Mouse (Mus musculus) MEL (cell line): Measurements from ENCODE around the gene Atg9b. TPM values are rescaled to one million over a fixed set of nuclear protein-coding genes. Genes with fewer than 3 reads are reported as not detected.

Source experiments
- DNase-seq: peaks from one replicate; pipeline ENCODE4 v3.0.0; 2011; ENCODE audit warnings: low read depth, low spot score
- H3K27ac ChIP-seq: 2 replicates; pipeline ENCODE4 v1.5.1; 2012; ENCODE audit warnings: low read depth, mild to moderate bottlenecking, control low read depth, low read length, moderate library complexity; ENCODE audit not compliant: control insufficient read depth
- H3K27me3 ChIP-seq, 2 experiments: fragments of 150-350 bp in 1 of 2; sonication (generic) in 1 of 2; 2 replicates each; pipeline ENCODE4 v1.6.1; 2012; ENCODE audit warnings: low read length in 2 of 2, mild to moderate bottlenecking in 2 of 2, improper control_type of control experiment in 1 of 2, moderate library complexity in 1 of 2; ENCODE audit not compliant: insufficient read depth in 2 of 2, control insufficient read depth in 1 of 2
- H3K36me3 ChIP-seq, 2 experiments: 2 replicates each; pipeline ENCODE4 v1.6.1; 2012 to 2014; ENCODE audit warnings: low read length in 2 of 2, improper control_type of control experiment in 1 of 2, inconsistent platforms in 1 of 2, mild to moderate bottlenecking in 1 of 2; ENCODE audit not compliant: insufficient read depth in 2 of 2, control insufficient read depth in 1 of 2
- H3K4me1 ChIP-seq, 2 experiments: fragments of 150-350 bp in 1 of 2; sonication (generic) in 1 of 2; 2 replicates each; pipeline ENCODE4 v1.6.1; 2012; ENCODE audit warnings: low read length in 2 of 2, improper control_type of control experiment in 1 of 2, mild to moderate bottlenecking in 1 of 2; ENCODE audit not compliant: insufficient read depth in 2 of 2, control insufficient read depth in 1 of 2
- H3K4me3 ChIP-seq, 2 experiments: fragments of 150-350 bp in 1 of 2; sonication (generic) in 1 of 2; 2 replicates each; pipeline ENCODE4 v1.5.1; 2012; ENCODE audit warnings: low read depth in 2 of 2, low read length in 2 of 2, mild to moderate bottlenecking in 2 of 2, moderate library complexity in 2 of 2, control low read depth in 1 of 2, improper control_type of control experiment in 1 of 2; ENCODE audit not compliant: control insufficient read depth in 1 of 2, insufficient read depth in 1 of 2
- H3K79me2 ChIP-seq: 2 replicates; pipeline ENCODE4 v1.6.1; 2012; ENCODE audit warnings: mild to moderate bottlenecking, low read length, moderate library complexity; ENCODE audit not compliant: control insufficient read depth, poor library complexity, insufficient read depth
- H3K9ac ChIP-seq: 2 replicates; pipeline ENCODE4 v1.6.1; 2012; ENCODE audit warnings: low read depth, mild to moderate bottlenecking, control low read depth, low read length, moderate library complexity; ENCODE audit not compliant: control insufficient read depth, poor library complexity, severe bottlenecking
- H3K9me3 ChIP-seq: fragments of 150-350 bp; sonication (generic); replicated peaks from 2 replicates; pipeline ENCODE4 v1.6.1; 2012; ENCODE audit warnings: mild to moderate bottlenecking, low read length, improper control_type of control experiment, moderate library complexity; ENCODE audit not compliant: insufficient read depth
- BHLHE40 ChIP-seq: IDR thresholded peaks from 2 replicates; pipeline ENCODE4 v1.6.1; 2012; ENCODE audit warnings: low read depth, mild to moderate bottlenecking, inconsistent platforms, low read length, improper control_type of control experiment, borderline replicate concordance
- CHD1 ChIP-seq: IDR thresholded peaks from 2 replicates; pipeline ENCODE4 v1.6.1; 2012; ENCODE audit warnings: low read depth, mild to moderate bottlenecking, inconsistent platforms, low read length, improper control_type of control experiment
- CHD2 ChIP-seq: IDR thresholded peaks from 2 replicates; pipeline ENCODE4 v1.6.1; 2011; ENCODE audit warnings: low read length, improper control_type of control experiment
- E2F4 ChIP-seq: IDR thresholded peaks from 2 replicates; pipeline ENCODE4 v1.6.1; 2011; ENCODE audit warnings: low read depth, low read length, improper control_type of control experiment, borderline replicate concordance
- ELF1 ChIP-seq: IDR thresholded peaks from 2 replicates; pipeline ENCODE4 v1.6.1; 2014; ENCODE audit warnings: low read depth, mild to moderate bottlenecking, inconsistent platforms, low read length, improper control_type of control experiment, moderate library complexity
- GABPA ChIP-seq: IDR thresholded peaks from 2 replicates; pipeline ENCODE4 v1.6.1; 2012; ENCODE audit warnings: low read depth, mild to moderate bottlenecking, inconsistent platforms, low read length, improper control_type of control experiment, moderate library complexity
- MYB ChIP-seq: IDR thresholded peaks from 2 replicates; pipeline ENCODE4 v1.6.1; 2011; ENCODE audit warnings: mild to moderate bottlenecking, low read depth, low read length, improper control_type of control experiment
- POLR2AphosphoS2 ChIP-seq: IDR thresholded peaks from 2 replicates; pipeline ENCODE4 v1.6.1; 2011; ENCODE audit warnings: low read length, improper control_type of control experiment
- POLR2AphosphoS5 ChIP-seq: IDR thresholded peaks from 2 replicates; pipeline ENCODE4 v1.6.1; 2012; ENCODE audit warnings: low read depth, borderline replicate concordance, mild to moderate bottlenecking, inconsistent platforms, low read length, moderate library complexity, mixed read lengths
- TAL1 ChIP-seq: IDR thresholded peaks from 2 replicates; pipeline ENCODE4 v1.6.1; 2012; ENCODE audit warnings: mild to moderate bottlenecking, inconsistent platforms, low read length, moderate library complexity, mixed read lengths
- TBP ChIP-seq: IDR thresholded peaks from 2 replicates; pipeline ENCODE4 v1.8.0; 2011; ENCODE audit warnings: low read depth, low read length, improper control_type of control experiment
- TCF12 ChIP-seq: IDR thresholded peaks from 2 replicates; pipeline ENCODE4 v1.6.1; 2014; ENCODE audit warnings: low read depth, mild to moderate bottlenecking, inconsistent platforms, low read length, improper control_type of control experiment, moderate library complexity
- UBTF ChIP-seq: IDR thresholded peaks from 2 replicates; pipeline ENCODE4 v1.6.1; 2012; ENCODE audit warnings: low read depth, mild to moderate bottlenecking, inconsistent platforms, low read length, improper control_type of control experiment, moderate library complexity, borderline replicate concordance; ENCODE audit not compliant: insufficient read depth
- USF1 ChIP-seq: IDR thresholded peaks from 2 replicates; pipeline ENCODE4 v1.6.1; 2014; ENCODE audit warnings: low read depth, mild to moderate bottlenecking, inconsistent platforms, low read length, improper control_type of control experiment, moderate library complexity
- USF2 ChIP-seq, 2 experiments: IDR thresholded peaks; 2 replicates each; pipeline ENCODE4 v1.6.1; 2011 to 2012; ENCODE audit warnings: improper control_type of control experiment in 2 of 2, low read length in 2 of 2, borderline replicate concordance in 1 of 2, inconsistent platforms in 1 of 2, low read depth in 1 of 2, mild to moderate bottlenecking in 1 of 2; ENCODE audit not compliant: insufficient read depth in 1 of 2
- ZMIZ1 ChIP-seq: IDR thresholded peaks from 2 replicates; pipeline ENCODE4 v1.6.1; 2012; ENCODE audit warnings: low read depth, mild to moderate bottlenecking, inconsistent platforms, low read length, improper control_type of control experiment, moderate library complexity
- ZNF384 ChIP-seq: IDR thresholded peaks from 2 replicates; pipeline ENCODE4 v1.6.1; 2012; ENCODE audit warnings: low read depth, mild to moderate bottlenecking, inconsistent platforms, low read length, improper control_type of control experiment
- polyA plus RNA-seq, 2 experiments: library from polyadenylated mRNA; stranded (reverse) in 1 of 2; unstranded in 1 of 2; fragments of >175 nt in 1 of 2; fragments of >200 nt in 1 of 2; gene quantifications; 2 replicates each; pipeline versions ENCODE4 v1.2.1 to v1.2.4; 2012; ENCODE audit warnings: low replicate concordance in 2 of 2, low read depth in 1 of 2; ENCODE audit not compliant: insufficient read length in 2 of 2, insufficient read depth in 1 of 2, missing spikeins in 1 of 2
- total RNA-seq: library from RNA; depleted of rRNA; stranded (reverse); fragments of 300-350 nt; gene quantifications from 2 replicates; pipeline ENCODE4 v1.2.3, GENCODE M21; 2012

Atg9b gene
- total and polyA plus RNA-seq, 3 experiments = 41.2 to 41.5 TPM; not detected in 1

DNA sequence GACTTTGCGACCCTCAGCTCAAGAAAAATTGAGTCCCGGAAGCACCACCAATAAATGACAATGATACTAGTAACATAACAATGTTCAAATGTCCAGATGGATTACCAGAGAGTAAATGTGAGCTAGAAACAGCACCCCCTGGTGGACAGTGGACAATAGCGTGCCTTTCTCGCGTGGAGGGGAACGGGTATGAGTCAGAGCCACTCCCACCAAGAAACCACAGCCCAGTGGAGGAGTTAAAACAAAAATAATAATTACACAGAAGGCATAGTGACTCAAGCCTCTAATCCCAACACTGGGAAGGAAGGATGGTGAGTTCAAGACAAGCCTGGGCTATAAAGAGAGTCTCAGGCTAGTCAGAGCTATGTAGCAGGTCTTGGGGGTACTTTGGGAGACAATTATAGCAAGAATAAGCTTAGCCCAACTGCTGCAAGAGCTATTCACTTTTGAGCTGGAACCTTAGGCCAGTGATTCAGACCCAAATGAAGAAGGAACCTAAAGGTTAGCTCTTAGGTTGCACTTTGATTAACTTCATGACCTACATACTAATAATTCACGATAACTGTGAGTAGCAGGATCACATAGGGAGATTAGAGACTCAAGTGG is 1.6 kb upstream of the Atg9b start, which contains the start of gene Abcb8 (continued):
- TF ChIP-seq USF2 (IDR thresholded peaks at IDR 0.05; ENCODE audit: borderline replicate concordance in 1 of 2, insufficient read depth in 1 of 2, low read depth in 1 of 2, low read length in 2 of 2) (no peak), ELF1 (peak; percentile 76), BHLHE40 (peak; percentile 17; the same call in 1 of the 2 replicates), UBTF (no peak), TAL1 (no peak), MYB (no peak), ZNF384 (no peak), CHD2 (peak; percentile 92)

GRCm38 (mm10) chr5:24392724-24393123 is 781 bp upstream of the Atg9b start:
- peak overlapping the region; percentile 90; the same call in 1 of the 2 replicates for H3K27ac ChIP-seq
- H3K36me3 ChIP-seq = peaks cover 0 to 18% of the 10 kb centered on the region in 2 experiments; a peak in 3 of 4 replicates
- H3K27me3 ChIP-seq = no peaks in the 10 kb centered on the region
- no peaks in the 10 kb centered on the region for H3K9me3 ChIP-seq
- H3K9ac ChIP-seq = peak overlapping the region; percentile 56
- H3K79me2 ChIP-seq = peaks cover 12% of the 10 kb centered on the region
- no peak overlapping the region for H3K4me3 ChIP-seq
- TF ChIP-seq USF1 (no peak), USF2 (IDR thresholded peaks at IDR 0.05; ENCODE audit: borderline replicate concordance in 1 of 2, insufficient read depth in 1 of 2, low read depth in 1 of 2, low read length in 2 of 2) (no peak), GABPA (no peak), POLR2AphosphoS2 (no peak), POLR2AphosphoS5 (no peak), UBTF (no peak), TCF12 (no peak), E2F4 (no peak), ELF1 (no peak), TBP (no peak), ZMIZ1 (no peak)
- no peak for DNase-seq
- peaks cover 14 to 16% of the 10 kb centered on the region in 2 experiments for H3K4me1 ChIP-seq

- H3K9ac ChIP-seq = peak overlapping the region; percentile 35
- peaks cover 30% of the 10 kb centered on the region for H3K79me2 ChIP-seq
- no peaks in the 10 kb centered on the region for H3K27me3 ChIP-seq
- TF ChIP-seq GABPA = 0 out of 2 replicates have a peak, but pooled peaks have one; percentile 21
- TF ChIP-seq CHD1 = peak; percentile 92; the same call in 1 of the 2 replicates
- no peak for TF ChIP-seq ELF1
- peak; percentile 18 for TF ChIP-seq ZMIZ1
- peak overlapping the region; percentile 41 for H3K27ac ChIP-seq
- no peak for DNase-seq
- H3K36me3 ChIP-seq = peaks cover 0 to 23% of the 10 kb centered on the region in 2 experiments; a peak in 2 of 4 replicates
- H3K4me3 ChIP-seq = peak overlapping the region; percentile 5 to 11; a peak in 2 of 4 replicates
- no peaks in the 10 kb centered on the region for H3K9me3 ChIP-seq
- peaks cover 4 to 36% of the 10 kb centered on the region in 2 experiments for H3K4me1 ChIP-seq
Measured at GRCm38 (mm10) chr5:24389658-24390020, 2.3 kb downstream of the Atg9b start.
